Mouse (Mus musculus) kidney, adult 11 months (tissue): ENCODE measurements around the gene Arid2.
A peak's percentile ranks its signal among the peaks of the same experiment; 100 is the strongest.

ENCODE experiments used
- DNase-seq: peaks from one replicate; pipeline ENCODE4 v3.0.0; 2022

The Arid2 gene

GRCm38 (mm10) chr15:96345312-96345849 is 58.1 kb downstream of the Arid2 start:
- DNase-seq: no peak

GRCm38 (mm10) chr15:96351432-96351831 is 64.1 kb downstream of the Arid2 start:
- no peak for DNase-seq

GRCm38 (mm10) chr15:96358871-96359270 is 71.6 kb downstream of the Arid2 start:
- no peak for DNase-seq

DNA sequence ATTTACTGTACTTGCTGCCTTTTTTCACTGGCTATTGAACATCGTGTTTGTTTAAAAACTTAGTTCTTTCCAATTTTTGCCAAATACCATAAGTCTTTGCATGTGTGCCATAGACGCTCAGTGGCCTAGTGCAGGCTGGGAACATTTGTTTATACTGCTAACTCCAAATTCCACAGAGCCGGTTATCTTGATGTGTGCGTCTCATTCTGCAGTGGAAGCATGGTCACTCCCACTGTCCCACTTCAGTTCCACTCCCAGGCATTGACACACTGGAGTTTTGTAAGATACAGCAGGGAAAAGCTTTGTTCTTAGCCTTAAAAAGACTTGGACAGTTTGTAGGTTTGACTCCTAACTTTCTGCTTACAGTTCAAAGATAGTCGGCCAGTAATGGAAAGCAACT is 73.3 kb downstream of the Arid2 start:
- DNase-seq: no peak

DNA sequence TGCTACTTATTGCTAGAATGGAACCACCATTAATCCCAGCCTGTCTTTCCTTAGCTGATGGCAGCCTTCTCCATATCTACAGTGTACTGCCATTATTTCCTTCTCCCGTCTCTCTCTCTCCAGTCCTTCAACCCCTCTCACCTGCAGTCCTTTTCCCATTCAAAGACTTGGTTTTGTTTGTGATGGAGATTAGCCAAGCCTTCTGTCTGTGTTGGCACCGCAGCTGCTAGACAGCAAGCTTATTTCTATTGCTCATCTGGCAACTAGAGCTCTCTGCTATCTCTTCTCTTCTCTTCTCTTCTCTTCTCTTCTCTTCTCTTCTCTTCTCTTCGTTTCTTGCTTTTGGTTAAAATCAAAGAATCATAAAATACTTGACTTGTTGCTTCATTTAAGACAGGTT is 78.0 kb downstream of the Arid2 start:
- DNase-seq: no peak

- DNase-seq: no peak
Measured at GRCm38 (mm10) chr15:96366176-96366963, 79.1 kb downstream of the Arid2 start.

GRCm38 (mm10) chr15:96371311-96371710 is 84.0 kb downstream of the Arid2 start:
- peak; percentile 19 for DNase-seq

DNA sequence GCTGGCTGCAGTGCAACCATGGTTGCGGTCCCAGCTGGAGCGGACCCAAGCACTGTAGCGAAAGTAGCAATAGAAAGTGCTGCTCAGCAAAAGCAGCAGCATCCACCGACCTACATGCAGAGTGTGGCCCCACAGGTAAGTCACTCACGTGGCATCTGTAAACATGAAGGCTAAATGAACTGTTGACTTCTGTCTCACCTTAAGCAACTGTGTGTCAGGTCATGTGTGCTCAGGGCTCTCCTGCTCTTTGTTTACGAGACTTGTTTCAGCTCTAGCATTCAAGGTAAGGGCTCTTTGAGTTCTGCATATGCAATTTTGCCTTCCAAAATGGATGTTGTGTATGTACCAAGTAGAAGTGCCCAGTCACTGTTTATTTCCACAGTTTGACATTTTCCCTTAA is 85.3 kb downstream of the Arid2 start:
- no peak for DNase-seq

GRCm38 (mm10) chr15:96373161-96373560 is 85.8 kb downstream of the Arid2 start:
- DNase-seq: no peak

GRCm38 (mm10) chr15:96376214-96376613 is 88.9 kb downstream of the Arid2 start:
- no peak for DNase-seq

- DNase-seq: no peak
Measured at GRCm38 (mm10) chr15:96377263-96377662, 89.9 kb downstream of the Arid2 start.

- no peak for DNase-seq
Measured at GRCm38 (mm10) chr15:96377701-96378100, 90.4 kb downstream of the Arid2 start.

- DNase-seq: no peak
Measured at GRCm38 (mm10) chr15:96382223-96382622, 94.9 kb downstream of the Arid2 start.

GRCm38 (mm10) chr15:96388565-96388964 is 101.2 kb downstream of the Arid2 start:
- DNase-seq: no peak

DNA sequence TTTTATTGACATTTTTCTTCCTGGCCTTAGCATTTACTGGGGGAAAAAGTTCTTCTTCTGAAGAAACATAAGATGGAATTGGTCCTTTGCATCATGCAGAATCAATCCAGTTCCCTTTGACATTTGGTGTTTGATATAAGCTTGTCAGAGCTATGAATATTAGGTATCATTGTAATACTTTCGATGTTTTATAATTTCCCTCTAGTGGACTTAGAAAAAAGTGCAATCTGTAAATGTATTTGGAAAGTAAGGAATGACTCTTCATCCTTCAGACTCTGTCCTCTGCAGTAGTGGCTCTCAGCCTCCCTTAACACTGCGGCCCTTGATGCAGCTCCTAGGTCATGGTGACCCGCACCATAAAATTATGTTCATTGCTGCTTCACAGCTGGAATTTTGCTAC is 105.6 kb downstream of the Arid2 start:
- no peak for DNase-seq

DNA sequence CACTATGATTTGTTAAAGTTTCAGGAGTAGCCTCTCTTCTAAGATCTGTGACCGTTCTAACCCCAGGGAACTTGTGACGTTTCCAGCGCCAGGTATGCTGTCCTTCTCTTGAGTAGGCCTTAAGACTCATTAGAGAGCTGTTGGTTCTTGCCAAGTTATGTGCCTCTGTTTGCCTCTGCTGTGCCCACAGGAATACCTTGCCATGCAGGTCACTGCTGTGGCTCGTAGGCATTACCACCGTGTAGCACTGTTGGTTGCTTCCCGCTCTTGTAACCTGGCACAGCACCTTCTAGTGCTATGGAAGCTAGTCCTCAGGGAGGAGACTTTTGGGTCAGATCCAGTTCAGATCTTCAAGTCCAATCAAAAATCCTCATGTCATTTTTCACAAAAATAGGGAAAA is 107.8 kb downstream of the Arid2 start:
- no peak for DNase-seq

- DNase-seq: no peak
Measured at GRCm38 (mm10) chr15:96396641-96397344, 109.5 kb downstream of the Arid2 start.

DNA sequence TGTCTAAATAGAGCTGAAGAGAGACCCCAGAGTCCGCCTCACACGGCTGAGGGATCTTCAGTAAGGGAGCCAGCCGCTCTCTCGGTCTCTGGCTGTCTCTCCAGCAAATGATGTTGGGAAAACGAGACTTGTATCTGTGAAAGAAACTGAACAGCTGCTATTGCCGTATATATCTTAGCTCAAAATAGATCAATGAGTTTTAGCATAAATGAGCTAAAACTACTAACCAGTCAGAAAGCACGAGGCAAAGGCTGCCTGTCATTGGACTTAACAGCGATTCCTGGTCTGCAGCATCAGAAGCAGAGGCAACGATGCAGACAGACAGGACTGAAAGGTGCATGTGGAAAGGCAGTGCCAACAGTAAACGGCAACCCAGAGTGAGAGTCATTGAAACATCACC is 111.0 kb downstream of the Arid2 start:
- DNase-seq: no peak

- DNase-seq: no peak
Measured at GRCm38 (mm10) chr15:96405548-96405947, 118.2 kb downstream of the Arid2 start.

DNA sequence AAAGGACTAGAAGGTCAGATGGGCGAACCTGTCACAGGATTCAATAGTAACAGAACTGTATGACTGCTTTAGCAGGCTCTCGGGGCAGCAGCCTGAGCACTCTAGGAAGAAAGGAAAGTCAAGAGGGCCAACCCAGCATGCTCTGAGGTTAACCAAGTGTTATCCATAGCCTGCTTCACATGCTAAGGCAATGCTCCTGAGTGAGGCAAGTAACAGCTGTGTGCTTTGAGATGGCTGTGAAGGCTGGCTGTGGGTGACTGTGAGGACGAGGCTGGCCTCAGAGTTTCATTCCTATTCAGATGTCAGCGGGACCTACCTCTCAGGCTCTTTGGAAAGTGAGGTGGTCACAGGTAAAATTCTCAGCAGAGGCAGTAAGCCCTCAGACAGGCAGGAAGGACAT is 118.9 kb downstream of the Arid2 start:
- DNase-seq: no peak

DNA sequence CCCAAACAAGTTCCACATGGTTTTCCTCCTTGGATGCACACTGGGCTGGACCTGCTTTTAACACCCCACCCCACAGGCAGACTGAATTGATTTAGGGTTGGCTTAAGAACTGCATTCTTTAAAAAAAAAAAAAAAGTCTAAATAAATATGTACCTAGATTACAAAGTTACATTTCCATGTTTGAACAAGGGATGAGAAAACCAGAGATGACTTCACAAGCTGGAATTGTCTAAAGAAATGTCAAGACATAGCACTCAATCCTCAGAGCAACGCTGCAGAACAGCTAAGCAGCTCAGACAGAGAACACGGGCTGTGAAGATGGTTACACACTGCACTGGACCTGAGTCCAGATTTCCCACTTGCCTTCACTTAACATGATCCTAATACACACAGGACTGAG is 119.8 kb downstream of the Arid2 start:
- no peak for DNase-seq

DNA sequence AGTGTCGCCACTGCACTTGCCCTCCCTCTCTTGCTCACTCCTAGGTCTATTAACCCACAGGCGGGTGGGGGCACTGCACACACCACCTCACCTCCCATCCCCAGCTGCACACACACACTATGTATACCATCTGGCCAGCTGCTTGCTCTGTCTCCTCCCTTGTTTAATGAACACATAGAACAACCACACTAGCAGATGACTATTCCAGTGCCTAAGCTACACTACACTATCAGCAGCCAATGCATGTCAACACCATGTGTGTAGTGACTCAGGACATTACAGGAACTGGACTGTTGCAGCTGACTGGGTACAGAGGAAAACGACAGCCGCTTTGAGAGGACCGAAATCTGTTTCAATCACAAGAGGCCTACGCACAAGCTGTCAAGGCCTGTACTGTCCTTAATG is 121.4 kb downstream of the Arid2 start:
- no peak for DNase-seq

- DNase-seq: no peak
Measured at GRCm38 (mm10) chr15:96418161-96418560, 130.8 kb downstream of the Arid2 start.

DNA sequence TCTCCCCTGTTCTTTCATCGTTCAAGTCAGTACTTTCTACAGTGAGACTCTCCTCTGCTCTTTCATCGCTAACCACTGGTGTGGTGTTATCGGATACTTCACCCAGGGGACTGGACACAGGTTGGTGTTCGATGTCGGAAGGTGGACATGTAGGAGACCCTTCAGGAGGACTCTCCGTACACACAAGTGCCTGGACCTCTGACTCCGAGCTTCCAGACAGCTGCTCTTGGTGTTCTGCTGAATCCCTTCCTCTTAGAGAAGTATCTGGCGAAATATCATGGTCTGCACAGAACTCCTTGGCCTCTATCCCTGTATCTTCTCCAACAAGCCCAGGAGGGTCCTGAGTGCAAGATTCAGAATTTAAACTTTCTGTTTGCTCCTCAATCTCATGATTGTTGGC is 132.6 kb downstream of the Arid2 start:
- no peak for DNase-seq
